Mouse (Mus musculus) brain, adult 2 months (tissue): ENCODE results near the gene Lrp4.
"Not testable (repeated sequence)": the region's sequence is repeated elsewhere in the genome, so short reads cannot be mapped to it uniquely, and the experiment has no call there.

Experiments used
- DNase-seq: peaks from one replicate; pipeline ENCODE4 v3.0.0; 2011; ENCODE audit warnings: low read depth, low spot score

The Lrp4 gene

DNA sequence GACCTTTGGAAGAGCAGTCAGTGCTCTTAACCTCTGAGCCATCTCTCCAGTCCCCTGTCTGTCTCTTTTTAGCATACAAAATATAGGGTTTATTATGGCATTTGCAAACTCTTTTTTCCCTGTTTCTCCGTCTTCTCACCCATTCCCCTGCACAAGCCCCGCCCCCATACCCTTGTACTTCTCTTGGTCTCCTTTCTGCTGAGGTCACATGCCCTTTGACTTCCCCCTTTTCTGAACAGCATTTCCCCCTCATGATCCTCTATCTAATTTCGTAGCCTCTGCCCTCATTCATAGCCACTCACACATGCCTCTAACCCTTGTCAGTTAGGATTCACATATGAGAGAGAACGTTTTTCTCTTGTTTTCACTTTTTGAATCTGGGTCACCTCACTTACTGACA is 27.4 kb downstream of the Lrp4 start:
- no peak for DNase-seq

DNA sequence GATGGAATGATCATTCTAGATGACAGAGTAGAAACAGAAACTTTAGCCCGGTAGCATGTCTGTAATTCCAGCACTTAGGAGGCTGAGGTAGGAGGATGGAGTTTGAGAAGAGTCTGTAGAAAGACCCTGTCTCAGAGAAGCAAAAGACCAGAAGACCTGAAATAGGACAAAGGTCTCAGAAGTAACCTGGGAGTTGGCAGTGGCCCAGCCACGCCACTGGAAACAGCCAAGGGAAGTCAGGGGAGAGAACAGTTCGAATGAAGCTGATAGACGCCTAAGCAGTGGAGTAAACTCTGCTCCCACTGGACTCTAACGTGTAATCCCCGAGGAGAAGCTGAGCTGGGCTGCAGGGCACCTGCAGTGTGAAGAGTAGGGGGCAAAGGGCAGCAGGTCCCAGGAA is 27.9 kb downstream of the Lrp4 start:
- DNase-seq: no peak

DNA sequence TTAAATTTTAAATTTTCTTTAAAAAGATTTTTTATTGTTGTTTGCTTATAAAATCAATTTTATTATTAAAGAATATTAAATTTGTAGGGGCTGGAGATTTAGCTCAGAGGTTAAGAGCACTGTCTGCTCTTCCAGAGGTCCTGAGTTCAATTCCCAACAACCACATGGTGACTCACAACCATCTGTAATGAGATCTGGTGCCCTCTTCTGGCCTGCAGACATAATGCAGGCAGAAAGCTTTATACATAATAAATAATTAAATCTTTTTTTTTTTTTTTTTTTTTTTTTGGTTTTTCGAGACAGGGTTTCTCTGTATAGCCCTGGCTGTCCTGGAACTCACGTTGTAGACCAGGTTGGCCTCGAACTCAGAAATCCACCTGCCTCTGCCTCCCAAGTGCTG is 30.0 kb downstream of the Lrp4 start:
- not testable (repeated sequence) for DNase-seq

DNA sequence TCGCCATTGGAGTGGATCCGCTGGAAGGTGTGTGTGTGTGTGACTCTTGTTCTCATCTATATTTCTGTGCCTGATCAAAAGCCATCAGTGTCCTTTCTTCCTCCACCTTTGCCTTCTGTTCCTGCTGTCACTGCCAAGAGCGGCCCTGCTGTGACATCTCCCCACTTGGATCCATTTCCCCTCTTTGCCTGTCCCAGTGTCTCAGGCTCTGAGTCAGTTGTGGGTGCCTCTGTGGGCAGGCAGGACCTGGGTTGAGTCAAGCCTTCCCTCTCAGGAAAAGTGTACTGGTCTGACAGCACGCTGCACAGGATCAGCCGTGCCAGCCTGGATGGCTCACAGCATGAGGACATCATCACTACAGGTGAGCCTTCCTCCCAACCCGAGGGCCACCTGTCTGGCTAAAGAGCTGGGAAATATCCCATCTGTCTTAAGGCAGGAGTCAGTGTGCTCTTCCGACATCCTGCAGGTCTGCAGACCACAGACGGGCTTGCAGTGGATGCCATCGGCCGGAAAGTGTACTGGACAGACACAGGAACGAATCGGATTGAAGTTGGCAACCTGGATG is 34.8 kb downstream of the Lrp4 start:
- peak; percentile 97 for DNase-seq

DNA sequence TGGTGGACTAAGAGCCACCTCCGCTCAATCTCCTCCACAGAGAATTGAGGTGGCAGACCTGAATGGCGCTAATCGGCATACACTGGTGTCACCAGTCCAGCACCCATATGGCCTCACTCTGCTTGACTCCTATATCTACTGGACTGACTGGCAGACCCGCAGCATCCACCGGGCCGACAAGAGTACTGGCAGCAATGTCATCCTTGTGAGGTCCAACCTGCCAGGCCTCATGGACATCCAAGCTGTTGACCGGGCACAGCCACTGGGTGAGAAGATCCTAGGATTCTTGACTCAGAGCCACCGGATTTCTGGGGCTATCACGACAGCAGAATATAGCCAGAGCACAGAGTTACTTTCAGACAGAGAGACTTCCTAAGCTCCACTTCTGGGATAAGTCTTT is 36.7 kb downstream of the Lrp4 start:
- peak; percentile 94 for DNase-seq

DNA sequence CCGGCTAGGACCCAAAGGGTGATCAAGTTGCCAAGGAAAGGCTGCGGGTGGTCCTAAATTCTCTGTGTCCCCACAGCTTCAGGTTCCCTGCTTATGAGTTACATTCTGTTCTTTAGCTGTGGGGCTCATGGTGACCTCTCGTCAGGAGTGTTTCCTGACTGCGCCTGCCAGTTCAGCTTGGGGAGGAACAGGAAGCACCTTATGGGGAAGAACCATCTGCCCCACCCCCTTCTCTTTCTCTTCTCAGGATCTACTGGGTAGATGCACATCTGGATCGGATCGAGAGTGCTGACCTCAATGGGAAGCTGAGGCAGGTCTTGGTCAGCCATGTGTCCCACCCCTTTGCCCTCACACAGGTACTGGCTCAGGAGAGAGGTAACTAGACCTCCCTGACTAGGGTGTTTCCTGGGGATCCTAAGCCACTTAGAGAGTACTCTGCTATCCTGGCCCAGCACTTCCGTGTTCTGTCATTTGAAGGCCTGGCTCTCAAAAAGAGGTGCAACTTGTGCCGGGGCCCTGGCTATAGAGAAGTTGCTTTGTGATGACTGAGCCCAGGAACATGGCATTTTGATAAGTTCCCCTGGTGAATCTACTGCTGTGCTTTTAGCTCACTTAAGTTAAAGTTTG is 40.9 kb downstream of the Lrp4 start:
- no peak for DNase-seq

DNA sequence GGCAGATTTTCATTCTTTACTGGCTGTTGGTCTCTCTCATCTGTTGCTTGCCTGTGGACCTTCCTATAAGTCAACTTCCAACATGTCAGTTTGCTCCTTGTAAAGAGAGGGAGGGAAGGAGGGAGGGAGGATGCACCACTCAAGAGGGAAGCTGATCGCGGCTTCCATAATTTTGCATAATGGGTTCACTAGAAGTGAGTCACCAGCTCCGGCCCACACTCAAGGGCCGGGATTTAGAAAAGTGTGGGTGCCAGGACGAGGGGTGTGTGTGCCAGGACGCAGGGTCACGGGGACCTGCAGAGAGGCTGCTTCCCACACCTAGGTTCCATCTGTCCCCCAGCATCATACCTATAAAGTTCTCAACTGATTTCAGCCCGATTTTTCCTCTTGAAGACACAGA is 50.8 kb downstream of the Lrp4 start:
- peak; percentile 62 for DNase-seq

DNA sequence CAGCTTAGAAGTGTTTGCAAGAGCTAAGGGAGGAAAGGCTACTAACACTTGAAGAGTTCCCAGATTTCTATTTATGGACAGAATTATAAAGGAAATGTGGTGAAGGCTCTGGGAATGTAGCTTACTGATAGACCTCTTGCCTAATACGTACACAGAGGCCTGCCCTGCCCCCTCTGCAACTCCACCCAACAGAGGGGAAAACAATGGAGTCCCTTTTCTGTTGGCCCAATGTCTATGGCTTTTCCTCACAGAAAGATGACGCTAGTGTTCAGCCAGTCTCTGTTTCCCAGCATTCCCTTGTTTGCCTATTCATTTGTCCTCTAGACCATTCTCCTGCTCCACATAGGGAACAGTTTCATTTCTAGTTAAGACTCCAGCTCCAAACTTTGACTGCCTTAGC is 59.9 kb downstream of the Lrp4 start:
- peak; percentile 84 for DNase-seq

DNA sequence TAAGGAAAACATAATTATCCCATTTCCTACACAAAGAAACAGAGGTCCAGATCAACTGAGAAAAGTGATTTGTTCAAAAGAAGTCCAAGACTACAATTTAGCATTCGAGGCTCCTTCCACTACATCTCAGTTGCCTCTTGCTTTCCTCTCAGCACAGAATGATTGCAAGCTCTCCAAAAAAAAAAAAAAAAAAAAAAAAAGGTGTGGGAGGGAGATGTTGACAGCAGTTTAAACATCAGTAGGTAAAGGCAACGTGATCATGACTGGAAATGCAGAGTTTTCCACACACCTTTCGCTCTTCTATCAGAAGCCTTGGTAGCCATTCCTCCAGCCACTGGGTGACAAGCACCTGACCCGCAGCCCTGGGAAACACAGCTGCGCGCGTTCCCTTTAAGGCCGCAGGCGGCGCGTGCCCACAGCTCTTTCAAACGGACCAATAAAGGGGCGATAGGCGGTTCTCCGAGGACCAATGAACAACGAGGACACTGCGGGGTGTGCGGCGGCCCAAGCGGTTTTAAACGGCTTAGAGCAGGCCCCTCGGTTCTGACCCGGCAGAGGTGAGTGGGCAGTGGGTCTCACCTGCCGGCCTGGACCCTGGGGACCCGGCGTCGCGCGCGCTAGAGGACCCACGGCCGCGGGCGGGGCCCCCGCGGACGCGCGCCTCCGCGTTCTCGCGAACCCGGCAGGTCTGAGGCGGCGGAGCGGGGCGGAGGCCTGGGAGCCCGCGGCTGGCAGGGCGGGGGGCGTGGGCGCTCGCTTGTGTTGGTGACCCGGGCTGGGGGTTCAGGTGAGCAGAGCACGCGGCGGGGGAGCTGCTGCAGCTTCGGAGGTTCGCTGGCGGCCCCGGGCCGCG is 69.2 kb downstream of the Lrp4 start, which contains the start of gene Ckap5:
Ckap5 (plus strand) TSS at position 469 of the 853 bp plus-strand sequence.
- peak; percentile 98 for DNase-seq

DNA sequence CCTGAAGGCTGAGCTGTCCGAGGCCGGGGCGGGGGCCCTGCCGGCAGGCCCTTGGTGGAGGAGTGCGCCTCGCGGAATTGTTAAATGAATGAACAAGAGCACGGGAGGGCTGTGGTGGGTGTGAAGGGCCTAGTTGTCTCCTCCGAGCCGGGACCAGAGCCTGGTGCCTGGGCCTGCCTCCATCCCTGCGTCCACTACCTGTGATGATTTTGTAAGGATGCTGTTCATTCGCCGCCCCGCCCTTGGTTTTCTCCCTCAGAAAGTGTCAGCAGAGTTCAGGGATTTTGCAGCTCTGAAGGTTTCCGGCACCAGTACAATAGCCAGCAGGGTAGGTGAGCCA is 69.8 kb downstream of the Lrp4 start:
- DNase-seq: peak; percentile 66

DNA sequence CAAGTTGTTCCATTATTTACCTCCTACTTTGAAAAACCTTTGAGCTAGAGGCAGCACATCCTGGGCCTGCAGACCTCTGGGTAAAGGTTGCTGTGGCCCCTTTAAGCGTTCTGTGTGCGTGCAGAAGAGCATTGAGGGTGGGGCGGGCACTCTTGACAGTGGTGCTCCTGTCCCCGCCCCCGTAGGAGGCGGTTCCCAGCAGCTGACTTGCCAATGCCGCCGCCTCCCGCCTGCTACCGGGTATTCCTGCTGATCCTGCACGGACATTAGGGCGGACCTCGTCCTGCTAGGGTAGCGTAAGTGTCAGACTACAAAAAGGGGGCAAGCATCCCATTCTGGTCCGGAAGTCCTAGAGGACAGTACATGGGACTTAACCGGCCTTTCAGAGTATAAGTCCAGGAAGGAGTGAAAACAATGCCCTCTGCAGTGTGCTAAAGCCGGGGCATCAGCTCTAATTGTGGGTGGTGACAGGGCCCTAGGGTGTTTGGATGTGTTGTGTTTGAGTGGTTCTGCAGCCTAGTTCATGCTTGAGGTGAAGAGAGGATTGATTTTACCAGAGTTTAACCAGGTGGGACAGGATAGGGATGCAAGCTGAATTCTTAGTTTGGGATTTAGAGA is 80.4 kb downstream of the Lrp4 start:
- peak; percentile 92 for DNase-seq
